ENCODE assay signal across 9 mouse cellular contexts in the genomic region with DNA sequence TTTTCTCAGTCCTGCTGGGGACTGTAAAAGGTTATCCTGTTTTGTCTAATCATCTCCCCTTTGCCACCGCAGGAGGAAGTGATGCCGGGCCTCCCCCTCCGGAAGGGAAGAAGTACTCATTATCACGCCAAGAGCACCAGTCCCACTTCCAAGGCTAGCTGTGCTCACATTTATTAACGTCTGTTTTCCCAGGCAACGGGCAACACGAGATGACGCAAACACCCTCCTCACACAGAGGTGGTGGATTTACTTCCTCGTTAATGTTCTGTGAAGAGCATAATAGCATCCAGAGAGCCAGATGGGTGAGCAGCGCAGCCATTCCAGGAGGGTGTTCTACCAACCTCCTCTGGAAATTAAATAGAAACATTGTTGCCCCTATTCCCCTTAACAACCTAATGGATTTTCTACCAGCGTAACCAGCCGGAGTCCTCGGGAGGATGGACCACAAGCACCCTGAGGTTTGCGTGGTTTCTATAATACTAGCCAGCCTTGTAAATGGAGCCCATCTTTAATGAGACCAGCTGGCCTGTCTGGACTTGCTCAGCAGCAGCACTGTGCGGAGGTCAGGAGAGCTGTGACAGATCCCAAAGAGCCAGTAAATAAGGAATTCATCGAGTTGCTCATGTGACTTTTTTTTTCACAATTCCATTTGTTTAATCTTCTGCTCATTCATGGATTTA. TPM values are rescaled to one million over a fixed set of nuclear protein-coding genes. Genes with fewer than 3 reads are reported as not detected.
DNase-seq lines count a peak whose midpoint lies in the region; ATAC-seq and TF ChIP-seq lines count a peak whose summit lies in the region.
"Had no signal": no experiment of that assay in that cellular context is flagged by ENCODE, and none has a peak within 500 bp of the region (broad histone marks: within the 10 kb centered on the region; RNA-seq: fewer than 3 reads in every experiment).

No protein-coding gene starts in this region.

- H3K4me1 ChIP-seq in kidney, embryonic 16.5 days (ENCODE audit: insufficient read depth, low read length): peaks cover 13% of the 10 kb centered on the region
- H3K4me1 ChIP-seq in midbrain, embryonic 13.5 days (replicated peaks): peaks cover 3% of the 10 kb centered on the region; the same call in 1 of the 2 replicates
- H3K4me1 ChIP-seq in intestine, postnatal 0 days (replicated peaks; ENCODE audit: control insufficient read depth, insufficient read depth, low read length): no peaks in the 10 kb centered on the region

- H3K9me3 ChIP-seq in kidney, embryonic 16.5 days (ENCODE audit: low read length): no peaks in the 10 kb centered on the region
- H3K9me3 ChIP-seq in midbrain, embryonic 13.5 days: no peaks in the 10 kb centered on the region
- no peaks in the 10 kb centered on the region for H3K9me3 ChIP-seq in intestine, postnatal 0 days (ENCODE audit: control insufficient read depth)

- no peak overlapping the region for H3K4me3 ChIP-seq in kidney, embryonic 16.5 days (ENCODE audit: low read length)
- no peak overlapping the region for H3K4me3 ChIP-seq in midbrain, embryonic 13.5 days (replicated peaks)
- no peak overlapping the region for H3K4me3 ChIP-seq in intestine, postnatal 0 days (ENCODE audit: low read depth, low read length)

- H3K9ac ChIP-seq in kidney, embryonic 16.5 days (replicated peaks; ENCODE audit: low read length): no peak overlapping the region
- no peak overlapping the region for H3K9ac ChIP-seq in midbrain, embryonic 13.5 days (replicated peaks)
- no peak overlapping the region for H3K9ac ChIP-seq in intestine, postnatal 0 days (ENCODE audit: low read depth, low read length)

- no peak for DNase-seq in kidney, adult 11 months
- DNase-seq in c-Kit-positive CD71-negative TER-119-negative erythroid progenitor cells, embryonic 14.5 days (ENCODE audit: low read depth): peak; percentile 41
- peak; percentile 16 to 38 for DNase-seq in kidney, postnatal 4 days
- no peak for DNase-seq in right cerebral cortex, adult 18-20 months
- no peak for DNase-seq in left cerebral cortex, postnatal 10 days (ENCODE audit: extremely low spot score in 1 of 2, low spot score in 2 of 2)
- DNase-seq: cerebellum, adult 8-10 months had no signal

- TF ChIP-seq CTCF in intestine, postnatal 0 days (IDR thresholded peaks at IDR 0.05; ENCODE audit: low read depth): no peak

- intact Hi-C loops in left cerebral cortex, postnatal 10 days (cut with DNase I): no loop called here

- no peaks in the 10 kb centered on the region for H3K27me3 ChIP-seq in kidney, embryonic 16.5 days (ENCODE audit: insufficient read depth, low read length)
- no peaks in the 10 kb centered on the region for H3K27me3 ChIP-seq in midbrain, embryonic 13.5 days
- H3K27me3 ChIP-seq in intestine, postnatal 0 days (replicated peaks; ENCODE audit: control insufficient read depth, insufficient read depth, low read length): no peaks in the 10 kb centered on the region

- peak; percentile 66; the same call in 1 of the 2 replicates for ATAC-seq in kidney, embryonic 16.5 days (ENCODE audit: low FRiP score, low TSS enrichment)
- no peak for ATAC-seq in midbrain, embryonic 13.5 days
- no peak for ATAC-seq in intestine, postnatal 0 days

- no peak overlapping the region for H3K27ac ChIP-seq in kidney, embryonic 16.5 days (ENCODE audit: low read length)
- peak overlapping the region; percentile 32 for H3K27ac ChIP-seq in midbrain, embryonic 13.5 days
- H3K27ac ChIP-seq in intestine, postnatal 0 days (ENCODE audit: low read depth, low read length): no peak overlapping the region

- 31% methylated on average over 16 of the region's 16 CpGs for WGBS in kidney, embryonic 16.5 days
- WGBS in midbrain, embryonic 13.5 days: 66% methylated on average over 16 of the region's 16 CpGs
- 56% methylated on average over 16 of the region's 16 CpGs for WGBS in intestine, postnatal 0 days

- no peaks in the 10 kb centered on the region for H3K36me3 ChIP-seq in kidney, embryonic 16.5 days (ENCODE audit: insufficient read depth, low read length)
- H3K36me3 ChIP-seq in midbrain, embryonic 13.5 days: peaks cover 3% of the 10 kb centered on the region
- H3K36me3 ChIP-seq in intestine, postnatal 0 days (ENCODE audit: control insufficient read depth, insufficient read depth): no peaks in the 10 kb centered on the region

- peak overlapping the region; percentile 14; the same call in 1 of the 2 replicates for H3K4me2 ChIP-seq in kidney, embryonic 16.5 days (replicated peaks; ENCODE audit: low read depth, low read length)
- H3K4me2 ChIP-seq in midbrain, embryonic 13.5 days (replicated peaks): no peak overlapping the region
- no peak overlapping the region for H3K4me2 ChIP-seq in intestine, postnatal 0 days (replicated peaks; ENCODE audit: low read depth)

RNA-seq across cellular contexts. Expression of gene Rgs9, which starts 28.1 kb away (rescaled TPM):
- 1.2 and 1.9 TPM in 2 replicates for polyA plus RNA-seq in kidney, embryonic 16.5 days (2015; fragmentation: Nextera tagmentation; extraction: Ambion mirVana)
- polyA plus RNA-seq in midbrain, embryonic 13.5 days (2015; fragmentation: Nextera tagmentation; extraction: Ambion mirVana): 7.2 and 7.3 TPM in 2 replicates
- polyA plus RNA-seq in intestine, postnatal 0 days (2015; fragmentation: Nextera tagmentation; extraction: Ambion mirVana): 2.6 and 2.8 TPM in 2 replicates
- total RNA-seq in left cerebral cortex, postnatal 10 days (2021): 10 to 100 TPM; 27.5 to 41.7 TPM

Comparison
In these comparisons a context has a peak if more than half of its experiments do, and no peak if none do; other contexts are left out.
1. DNase-seq: peak in c-Kit-positive CD71-negative TER-119-negative erythroid progenitor cells, embryonic 14.5 days (single experiment) and kidney, postnatal 4 days (2 of 2); none in kidney, adult 11 months (single experiment), right cerebral cortex, adult 18-20 months (single experiment) and left cerebral cortex, postnatal 10 days (0 of 2).